26 mouse cellular contexts compared by ENCODE assay signal in the genomic region with DNA sequence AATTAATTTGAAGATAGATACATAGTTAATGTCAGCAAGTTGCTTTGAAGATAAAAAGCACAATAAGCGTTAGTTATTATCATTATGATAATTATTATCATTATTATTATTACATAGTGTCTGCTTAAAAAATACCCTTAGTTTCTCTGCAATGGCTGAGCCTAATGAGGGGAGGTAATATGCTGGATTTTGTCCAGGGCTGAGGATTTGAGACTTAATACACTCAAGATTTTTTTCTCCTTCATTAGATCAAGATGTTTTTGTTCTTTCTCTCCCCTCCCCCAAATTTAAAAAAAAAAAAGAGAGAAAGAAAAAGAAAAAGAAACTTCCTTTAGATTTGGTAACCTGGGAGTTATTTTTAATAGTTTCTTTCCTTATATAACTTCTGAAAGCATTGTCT.
"Had no signal": no experiment of that assay in that cellular context is flagged by ENCODE, and none has a peak within 500 bp of the region (broad histone marks: within the 10 kb centered on the region; RNA-seq: fewer than 3 reads in every experiment).

No protein-coding gene starts in this region.

- H3K4me3 ChIP-seq: gastrocnemius, adult 2 months; heart, embryonic 10.5 days; heart, embryonic 12.5 days; hindbrain, embryonic 10.5 days; hindbrain, embryonic 12.5 days; intestine, embryonic 15.5 days; limb, embryonic 13.5 days; limb, embryonic 15.5 days; liver, embryonic 12.5 days had no signal

- H3K9ac ChIP-seq: heart, embryonic 12.5 days; hindbrain, embryonic 12.5 days; hindbrain, embryonic 14.5 days; intestine, embryonic 15.5 days; limb, embryonic 13.5 days; limb, embryonic 15.5 days; liver, embryonic 12.5 days; liver, embryonic 14.5 days had no signal

- H3K27ac ChIP-seq: gastrocnemius, adult 2 months; heart, embryonic 10.5 days; hindbrain, embryonic 10.5 days; hindbrain, embryonic 14.5 days; intestine, embryonic 15.5 days; limb, embryonic 13.5 days; limb, embryonic 15.5 days; liver, embryonic 12.5 days; liver, embryonic 14.5 days had no signal

- H3K9me3 ChIP-seq: heart, embryonic 10.5 days; heart, embryonic 12.5 days; hindbrain, embryonic 10.5 days; hindbrain, embryonic 12.5 days; intestine, embryonic 15.5 days; limb, embryonic 13.5 days; limb, embryonic 15.5 days; liver, embryonic 12.5 days had no signal

- H3K27me3 ChIP-seq: heart, embryonic 12.5 days; hindbrain, embryonic 12.5 days; intestine, embryonic 15.5 days; limb, embryonic 15.5 days; liver, embryonic 12.5 days had no signal

- H3K4me2 ChIP-seq: heart, embryonic 12.5 days; hindbrain, embryonic 12.5 days; intestine, embryonic 15.5 days; limb, embryonic 13.5 days; limb, embryonic 15.5 days; liver, embryonic 12.5 days had no signal

- DNase-seq: gastrocnemius, adult 2 months; gastrocnemius, postnatal 10 days; gastrocnemius, postnatal 25 days; heart, adult 18-20 months; heart, postnatal 10 days; heart, postnatal 4 days; kidney, adult 18-20 months; kidney, adult 8-10 months; kidney, postnatal 10 days; kidney, postnatal 36 days; layer of hippocampus, adult 9-11 months; layer of hippocampus, postnatal 36 days; left cerebral cortex, postnatal 4 days had no signal

- H3K36me3 ChIP-seq: heart, embryonic 10.5 days; heart, embryonic 12.5 days; hindbrain, embryonic 10.5 days; hindbrain, embryonic 12.5 days; intestine, embryonic 15.5 days; limb, embryonic 13.5 days; limb, embryonic 15.5 days; liver, embryonic 12.5 days had no signal

- H3K4me1 ChIP-seq: intestine, embryonic 15.5 days; limb, embryonic 15.5 days; liver, embryonic 12.5 days had no signal

- ATAC-seq: hindbrain, embryonic 16.5 days; inflammation-experienced regulatory T-cells, adult 6 months; intestine, embryonic 15.5 days; intestine, postnatal 0 days; liver, embryonic 12.5 days had no signal
